Mouse (Mus musculus) heart, postnatal 25 days (tissue): ENCODE data around the gene Apoa5. TPM values are rescaled to one million over a fixed set of nuclear protein-coding genes. Genes with fewer than 3 reads are reported as not detected.
"Not testable (repeated sequence)": the region's sequence is repeated elsewhere in the genome, so short reads cannot be mapped to it uniquely, and the experiment has no call there.

Experiments
- DNase-seq: peaks from one replicate; pipeline ENCODE4 v3.0.0; 2022; ENCODE audit warnings: low spot score
- intact Hi-C: fragments of 180-260 bp; cut with DNase I; formaldehyde crosslinking; loops from one replicate; pipeline ENCODE4 v1.15.1; 2025
- total RNA-seq, 2 experiments: library from RNA; stranded (reverse); gene quantifications; 2 replicates each; pipeline ENCODE4 v1.2.3; 2021

Gene Apoa5
- total RNA-seq, 2 experiments from 2014 or later = not detected

GRCm38 (mm10) chr9:46257546-46257945 lies 10.9 kb upstream of the Apoa5 start:
- intact Hi-C loops = no loop called here
- DNase-seq = no peak

- intact Hi-C loops = no loop called here
- DNase-seq = no peak
These were observed 9.3 kb upstream of the Apoa5 start for GRCm38 (mm10) chr9:46259111-46259510.

DNA sequence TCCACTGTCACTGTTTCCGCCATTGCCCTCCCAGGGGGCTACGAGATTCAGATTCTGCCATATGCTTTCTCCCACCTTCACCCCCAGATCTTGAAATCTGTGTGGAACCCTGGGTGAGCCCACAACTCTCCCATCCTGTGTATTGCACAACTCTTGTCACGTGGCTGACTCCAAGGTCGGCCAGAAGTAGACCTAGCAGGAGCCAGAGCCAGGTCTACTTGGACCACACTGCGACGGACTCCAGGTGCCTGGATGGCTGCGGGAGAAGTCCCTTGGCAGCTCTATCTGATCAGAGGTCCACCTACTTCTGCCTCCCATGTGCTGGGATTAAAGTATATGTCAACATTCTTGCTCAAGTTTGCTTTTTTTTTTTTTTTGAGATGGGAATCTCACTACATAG lies 7.3 kb upstream of the Apoa5 start:
- no peak for DNase-seq
- intact Hi-C loops = no loop called here

GRCm38 (mm10) chr9:46269125-46269524 lies 692 bp downstream of the Apoa5 start:
- intact Hi-C loops = no loop called here
- no peak for DNase-seq

GRCm38 (mm10) chr9:46270782-46271181 lies 2.3 kb downstream of the Apoa5 start:
- DNase-seq = no peak
- intact Hi-C loops = loop anchor here (5.0 kb wide), 1 partner anchor 363 kb away; the partner anchor contains the start of genes Pcsk7 and Rnf214

DNA sequence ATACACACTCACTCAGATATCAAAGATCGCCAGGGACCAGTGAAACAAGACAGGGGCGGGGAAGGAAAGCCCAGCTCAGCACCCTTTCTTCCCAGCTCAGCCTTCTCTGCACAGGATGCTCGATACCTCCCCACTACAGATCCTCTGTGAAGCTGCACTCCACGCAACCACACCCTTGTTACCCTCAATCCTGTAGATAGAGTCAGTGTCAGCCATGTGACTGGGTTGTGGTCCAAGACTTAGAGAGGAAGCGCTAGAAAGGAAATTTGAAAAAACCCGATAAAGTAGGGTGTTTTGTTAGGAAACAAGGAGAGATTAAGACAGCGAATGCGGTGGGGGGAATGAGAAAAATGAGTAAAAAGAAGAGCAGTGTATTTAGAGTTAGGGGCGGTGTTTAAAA lies 3.6 kb downstream of the Apoa5 start:
- intact Hi-C loops = loop anchor here (5.0 kb wide), 1 partner anchor 365 kb away; the partner anchor contains the start of genes Pcsk7 and Rnf214
- no peak for DNase-seq

DNA sequence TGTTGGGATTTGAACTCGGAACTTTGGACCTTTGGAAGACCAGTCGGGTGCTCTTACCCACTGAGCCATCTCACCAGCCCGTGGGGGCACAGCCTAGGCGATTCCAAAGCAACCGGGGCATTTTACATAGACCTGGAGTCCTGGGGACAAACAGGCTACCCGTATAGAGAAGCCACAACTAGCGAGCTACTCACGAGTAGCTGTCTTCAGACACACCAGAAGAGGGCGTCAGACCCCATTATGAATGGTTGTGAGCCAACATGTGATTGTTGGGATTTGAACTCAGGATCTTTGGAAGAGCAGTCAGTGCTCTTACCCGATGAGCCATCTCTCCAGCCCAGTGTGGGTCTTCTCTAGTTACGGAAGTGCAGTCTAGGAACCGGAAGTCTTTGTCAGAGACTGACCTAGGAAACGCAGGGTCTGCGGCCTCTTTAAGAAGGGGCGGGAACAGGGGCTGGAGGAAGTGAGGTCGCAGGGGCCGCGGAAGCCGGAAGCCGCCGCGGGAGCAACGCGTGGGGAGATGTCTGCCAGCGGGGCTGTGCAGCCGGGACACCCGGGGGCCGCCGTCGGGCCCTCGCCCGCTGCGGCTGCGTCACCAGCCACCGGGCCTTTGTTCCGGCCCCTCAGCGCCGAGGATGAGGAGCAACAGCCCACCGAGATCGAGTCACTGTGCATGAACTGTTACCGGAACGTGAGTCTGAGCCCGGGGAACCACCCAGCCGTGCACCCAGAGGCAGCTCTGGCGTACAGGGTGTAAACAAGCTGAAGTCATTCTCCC lies 4.4 kb downstream of the Apoa5 start, which contains the start of gene Zpr1:
Zpr1 (plus strand) TSS at position 388 of the 778 bp plus-strand sequence.
- intact Hi-C loops = loop anchor here (5.0 kb wide), 1 partner anchor 366 kb away; the partner anchor contains the start of genes Pcsk7 and Rnf214
- peak; percentile 79 for DNase-seq

- DNase-seq = no peak
- intact Hi-C loops = loop anchor here (5.0 kb wide), 1 partner anchor 367 kb away; the partner anchor contains the start of genes Pcsk7 and Rnf214
These were observed 6.1 kb downstream of the Apoa5 start for GRCm38 (mm10) chr9:46274494-46274893.

GRCm38 (mm10) chr9:46282631-46283436 lies 14.4 kb downstream of the Apoa5 start, which contains the start of gene Bud13:
Gene Bud13 (plus strand): TSS chr9:46283008.
- intact Hi-C loops = no loop called here
- peak; percentile 84 for DNase-seq

DNA sequence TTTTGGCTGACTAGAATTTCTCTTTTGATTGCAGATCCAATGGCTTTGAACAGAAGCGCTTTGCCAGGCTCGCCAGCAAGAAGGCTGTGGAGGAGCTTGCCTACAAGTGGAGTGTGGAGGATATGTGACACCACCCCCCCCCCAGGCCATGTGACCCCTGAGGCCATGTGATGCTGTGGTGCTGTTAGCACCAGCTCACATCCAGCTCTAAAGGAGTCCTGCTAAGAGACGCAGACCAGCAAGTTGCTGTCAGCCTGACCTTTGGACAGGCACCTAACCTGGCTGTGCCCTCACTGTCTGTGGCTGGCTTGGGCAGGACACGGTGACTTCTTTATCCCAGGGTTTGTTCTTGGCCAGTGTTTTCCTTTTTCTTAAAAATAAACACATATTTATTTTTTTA lies 29.9 kb downstream of the Apoa5 start:
- no peak for DNase-seq

DNA sequence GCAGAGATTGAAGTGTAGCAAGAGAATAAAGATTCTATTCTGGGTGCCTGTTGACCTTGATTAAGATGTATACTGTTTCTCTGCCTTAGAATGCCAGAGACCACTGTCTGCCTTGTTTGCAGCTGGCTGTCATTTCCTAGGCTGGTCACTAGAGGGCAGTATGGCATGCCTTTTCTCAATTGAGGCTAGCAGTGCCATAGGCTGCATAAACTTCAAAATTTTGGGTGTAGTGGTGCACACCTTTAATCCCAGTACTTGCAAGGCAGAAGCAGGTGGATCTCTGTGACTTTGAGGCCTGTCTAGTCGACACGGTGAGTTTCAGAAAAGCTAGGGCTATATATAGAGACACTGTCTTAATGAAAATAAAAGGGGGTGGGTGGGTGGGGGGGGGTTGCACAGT lies 33.7 kb downstream of the Apoa5 start:
- intact Hi-C loops = loop anchor here (1.0 kb wide), 1 partner anchor 12 kb away; no protein-coding TSS in a partner anchor
- DNase-seq = no peak

More for the DNA sequence above, 29.9 kb downstream of the Apoa5 start:
- intact Hi-C loops = no loop called here

GRCm38 (mm10) chr9:46309121-46309520 lies 40.7 kb downstream of the Apoa5 start:
- DNase-seq = no peak
- intact Hi-C loops = no loop called here

GRCm38 (mm10) chr9:46314507-46314906 lies 46.1 kb downstream of the Apoa5 start:
- intact Hi-C loops = loop anchor here (1.0 to 5.0 kb wide), 2 partner anchors 12 to 312 kb away; no protein-coding TSS in a partner anchor
- DNase-seq = peak; percentile 8

DNA sequence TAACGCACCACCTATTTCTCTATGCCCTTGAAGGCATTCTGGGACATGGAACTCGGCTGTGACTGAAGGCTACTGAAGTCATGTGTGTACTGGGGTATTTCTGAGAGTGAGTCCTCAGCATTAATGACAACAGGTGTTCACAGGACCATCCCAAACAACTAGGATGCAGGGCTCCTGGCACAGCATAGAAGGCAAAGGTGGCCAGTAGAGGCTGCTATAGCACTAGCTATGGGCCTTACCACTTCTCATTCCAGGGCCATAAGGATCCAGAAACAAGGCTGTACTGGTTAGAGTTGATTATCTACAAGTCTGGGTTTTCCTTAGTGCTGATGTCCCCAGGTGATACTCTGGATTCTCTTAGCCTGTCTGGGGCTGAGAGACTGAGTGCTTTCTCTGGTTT lies 46.5 kb downstream of the Apoa5 start:
- no peak for DNase-seq
- intact Hi-C loops = loop anchor here (1.0 to 5.0 kb wide), 2 partner anchors 13 to 313 kb away; no protein-coding TSS in a partner anchor

DNA sequence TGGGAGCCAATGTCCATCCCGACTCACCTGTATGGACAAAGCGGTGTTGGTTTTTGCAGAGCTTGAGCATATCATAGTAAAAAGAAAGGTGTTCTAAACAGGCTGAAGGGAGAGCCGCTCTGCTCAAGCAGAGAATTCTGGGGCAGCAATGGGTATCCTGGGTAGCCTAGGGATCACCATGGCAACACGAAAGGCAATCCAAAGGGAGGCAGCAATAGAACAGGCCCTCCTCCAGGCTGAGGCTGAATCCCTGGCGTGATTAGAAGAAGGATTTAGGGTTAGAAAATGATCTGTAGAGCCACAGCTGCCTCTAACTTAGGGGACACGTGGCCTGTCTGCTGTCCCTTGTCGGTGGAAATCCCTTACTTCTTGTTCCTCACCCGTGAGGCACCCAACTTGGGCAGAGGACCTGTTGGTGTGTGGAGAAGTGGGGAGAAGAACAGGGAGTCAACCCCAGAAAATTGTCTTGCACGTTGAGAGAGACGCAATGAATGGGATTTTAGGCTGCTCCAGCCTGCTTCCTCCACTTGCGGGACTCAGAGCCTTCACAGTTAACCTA lies 47.5 kb downstream of the Apoa5 start:
- no peak for DNase-seq
- intact Hi-C loops = no loop called here

DNA sequence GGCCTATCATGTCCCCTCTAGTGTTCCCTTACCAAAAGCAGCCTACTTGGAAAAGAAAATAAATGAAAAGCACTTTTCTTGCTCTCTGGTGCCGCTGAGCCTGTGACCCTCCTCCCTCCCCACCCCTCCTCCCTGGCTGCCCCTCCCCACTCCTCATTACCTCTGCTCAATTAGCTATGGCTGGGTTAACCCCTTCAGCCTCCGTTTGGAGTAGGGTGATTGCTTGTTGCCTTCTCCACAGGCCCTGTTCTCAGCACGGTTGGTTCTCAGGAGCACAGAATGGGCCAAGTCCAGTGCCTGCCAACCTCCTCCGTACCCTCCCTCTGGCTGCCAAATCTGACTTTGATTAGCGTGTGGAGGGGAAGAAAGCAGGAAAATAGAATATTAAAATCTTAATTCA lies 48.0 kb downstream of the Apoa5 start:
- intact Hi-C loops = no loop called here

GRCm38 (mm10) chr9:46316909-46317308 lies 48.5 kb downstream of the Apoa5 start:
- intact Hi-C loops = no loop called here
- DNase-seq = no peak

More for the DNA sequence above, 48.0 kb downstream of the Apoa5 start:
- DNase-seq = no peak

GRCm38 (mm10) chr9:46317957-46318356 lies 49.5 kb downstream of the Apoa5 start:
- intact Hi-C loops = no loop called here

DNA sequence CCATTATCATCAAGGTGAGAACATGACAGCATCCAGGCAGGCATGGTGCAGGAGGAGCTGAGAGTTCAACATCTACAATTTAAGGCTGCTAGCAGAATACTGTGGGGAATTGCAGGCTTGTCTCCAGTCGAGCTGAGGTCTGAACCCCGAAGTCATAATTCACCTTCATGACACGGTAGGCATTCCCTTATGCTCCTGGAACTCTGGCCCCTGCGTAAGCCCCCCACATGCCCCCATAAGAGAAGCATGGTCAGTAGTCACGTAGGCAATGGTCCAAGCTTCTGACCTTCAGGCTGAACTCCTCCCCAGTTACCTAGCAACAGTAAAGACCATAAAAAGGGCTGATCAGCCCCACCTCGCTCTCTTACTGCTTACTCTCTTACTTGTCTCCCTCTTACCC lies 51.5 kb downstream of the Apoa5 start, which contains the start of gene 4931429L15Rik:
4931429L15Rik (minus strand) TSS at position 101 of the 400 bp plus-strand sequence.
- intact Hi-C loops, DNase-seq: not testable (repeated sequence)

More at GRCm38 (mm10) chr9:46317957-46318356, 49.5 kb downstream of the Apoa5 start:
- DNase-seq = no peak

DNA sequence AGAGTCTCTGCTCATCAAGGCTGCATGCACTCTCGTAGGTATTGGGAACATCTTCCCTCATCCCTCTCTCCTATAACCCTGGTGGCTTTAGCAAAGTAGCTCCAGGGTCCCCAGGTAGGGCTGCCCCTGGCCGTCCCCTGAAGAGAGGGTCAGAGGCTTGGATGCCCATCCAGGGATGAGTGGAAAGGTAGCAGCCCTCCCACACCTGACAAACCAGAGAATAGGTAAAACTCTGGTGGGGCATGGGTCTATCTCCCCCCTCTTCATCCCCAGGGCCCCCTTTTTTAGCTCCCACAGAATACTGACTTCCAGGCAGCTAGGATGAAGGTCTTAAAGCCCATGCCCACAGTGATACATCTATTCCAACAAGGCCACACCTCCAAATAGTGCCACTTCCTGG lies 52.0 kb downstream of the Apoa5 start:
- intact Hi-C loops = no loop called here
- no peak for DNase-seq
